Mouse (Mus musculus) midbrain, postnatal 0 days (tissue): ENCODE results near the gene Rabgef1. TPM values are rescaled to one million over a fixed set of nuclear protein-coding genes. Genes with fewer than 3 reads are reported as not detected.
A peak's percentile ranks its signal among the peaks of the same experiment; 100 is the strongest.

Experiments used
- ATAC-seq: fragments of 200-750 bp; cut with Nextera tagmentation; 2 replicates; pipeline ENCODE4 v1.8.0; 2017; ENCODE audit warnings: moderate number of reproducible peaks, mild to moderate bottlenecking, moderate TSS enrichment, moderate library complexity; ENCODE audit not compliant: low FRiP score
- DNase-seq: peaks from one replicate; pipeline ENCODE4 v3.0.0-alpha.2; 2015; ENCODE audit warnings: low spot score
- H3K27ac ChIP-seq: fragments of 300-500 bp; sonication (generic); 2 replicates; pipeline ENCODE4 v1.5.1; 2014; ENCODE audit warnings: low read depth, mild to moderate bottlenecking, low read length, mixed read lengths
- H3K27me3 ChIP-seq: fragments of 300-500 bp; sonication (generic); 2 replicates; pipeline ENCODE4 v1.6.1; 2014; ENCODE audit warnings: low read length, control low read depth, mixed read lengths; ENCODE audit not compliant: insufficient read depth
- H3K36me3 ChIP-seq: fragments of 300-500 bp; sonication (generic); 2 replicates; pipeline ENCODE4 v1.6.1; 2014; ENCODE audit warnings: low read length, control low read depth, mixed read lengths; ENCODE audit not compliant: insufficient read depth
- H3K4me1 ChIP-seq: fragments of 300-500 bp; sonication (generic); 2 replicates; pipeline ENCODE4 v1.6.1; 2014; ENCODE audit warnings: mild to moderate bottlenecking, control low read depth, antibody characterized with exemption, low read length, mixed read lengths; ENCODE audit not compliant: insufficient read depth
- H3K4me2 ChIP-seq: fragments of 300-500 bp; sonication (generic); 2 replicates; pipeline ENCODE4 v1.6.1; 2014; ENCODE audit warnings: low read depth, mild to moderate bottlenecking, low read length, mixed read lengths; ENCODE audit not compliant: poor library complexity, severe bottlenecking
- H3K4me3 ChIP-seq: fragments of 300-500 bp; sonication (generic); 2 replicates; pipeline ENCODE4 v1.5.1; 2014; ENCODE audit warnings: low read depth, mild to moderate bottlenecking, low read length, moderate library complexity
- H3K9ac ChIP-seq: fragments of 300-500 bp; sonication (generic); replicated peaks from 2 replicates; pipeline ENCODE4 v1.6.1; 2014; ENCODE audit warnings: mild to moderate bottlenecking, low read length, moderate library complexity, mixed read lengths; ENCODE audit not compliant: poor library complexity, severe bottlenecking
- H3K9me3 ChIP-seq: fragments of 300-500 bp; sonication (generic); 2 replicates; pipeline ENCODE4 v1.6.1; 2016; ENCODE audit warnings: low read length, control low read depth
- CTCF ChIP-seq: IDR thresholded peaks from 2 replicates; pipeline ENCODE4 v1.5.1; 2016; ENCODE audit warnings: antibody characterized with exemption, mild to moderate bottlenecking
- WGBS: fragments of 180-500 bp; shearing (Covaris S2); extraction: QIAGEN DNeasy Blood & Tissue Kit; methylation state at CpG from one replicate; pipeline ENCODE4 v1.1.7; 2014; 5-methylcytosine and 5-hydroxymethylcytosine counted together
- polyA plus RNA-seq: library from polyadenylated mRNA; unstranded; fragments of >200 nt; fragmentation: Nextera tagmentation; extraction: Ambion mirVana; gene quantifications from 2 replicates; pipeline ENCODE4 v1.2.1, GENCODE M21; 2015
- total RNA-seq: library from RNA; depleted of rRNA; stranded (reverse); fragments of >200 nt; gene quantifications from 2 replicates; pipeline ENCODE4 v1.2.3, GENCODE M21; 2014

Gene Rabgef1
- total and polyA plus RNA-seq, 2 experiments from 2014 or later, result 24.2 to 31.3 TPM

DNA sequence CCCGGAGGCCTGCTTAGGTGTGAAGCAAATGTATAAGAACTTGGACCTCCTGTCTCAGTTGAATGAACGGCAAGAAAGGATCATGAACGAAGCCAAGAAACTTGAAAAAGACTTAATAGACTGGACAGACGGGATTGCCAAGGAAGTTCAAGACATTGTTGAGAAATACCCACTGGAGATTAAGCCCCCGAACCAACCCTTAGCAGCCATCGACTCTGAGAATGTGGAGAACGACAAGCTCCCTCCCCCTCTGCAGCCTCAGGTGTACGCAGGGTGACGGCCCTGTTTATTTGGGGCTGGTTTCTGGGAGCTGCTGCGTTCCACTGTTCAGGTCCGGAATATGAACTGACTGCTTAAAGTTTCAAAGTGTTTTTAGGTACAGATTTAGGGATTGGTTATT lies 41.4 kb downstream of the Rabgef1 start:
- ATAC-seq, result no peak

DNA sequence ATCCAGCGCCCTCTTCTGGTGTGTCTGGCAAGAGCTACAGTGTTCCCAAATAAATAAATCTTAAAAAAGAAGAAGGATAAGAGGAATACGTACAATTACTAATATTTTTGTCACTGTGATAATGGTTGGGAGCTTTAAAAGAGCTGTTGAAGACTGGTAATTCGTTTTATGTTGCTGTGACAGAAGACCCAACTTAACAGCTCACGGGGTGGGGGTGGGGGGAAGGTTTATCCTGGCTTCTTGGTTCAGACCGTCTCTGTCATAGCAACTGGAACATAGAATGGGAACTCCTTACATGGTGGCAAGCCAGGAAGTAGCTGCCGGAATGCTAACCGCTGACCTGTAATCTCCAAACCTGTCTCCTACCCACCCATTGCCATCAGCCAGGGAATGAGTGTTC lies 45.2 kb downstream of the Rabgef1 start, which contains the start of gene Tmem248:
Gene Tmem248 (plus strand): TSS at position 301 of the 400 bp plus-strand sequence.
- Histone ChIP-seq H3K4me2 (no peak within 1 kb of the TSS), H3K4me1 (0 out of 2 replicates have a peak, but pooled peaks cover 5% of the 10 kb centered on the region), H3K36me3 (peaks cover 23% of the 10 kb centered on the region), H3K9ac (no peak within 1 kb of the TSS), H3K27me3 (no peaks in the 10 kb centered on the region), H3K9me3 (no peaks in the 10 kb centered on the region), H3K27ac (no peak within 1 kb of the TSS), H3K4me3 (no peak within 1 kb of the TSS)
- no peak for TF ChIP-seq CTCF
- DNase-seq (no peak), ATAC-seq (no peak)
- 82% methylated on average over 7 of the region's 7 CpGs for WGBS

More for the DNA sequence above, 41.4 kb downstream of the Rabgef1 start:
- no peak for TF ChIP-seq CTCF
- Histone ChIP-seq H3K9me3 (no peaks in the 10 kb centered on the region), H3K36me3 (peaks cover 53% of the 10 kb centered on the region), H3K27me3 (no peaks in the 10 kb centered on the region), H3K27ac (no peak overlapping the region), H3K4me2 (no peak overlapping the region), H3K9ac (no peak overlapping the region), H3K4me1 (no peaks in the 10 kb centered on the region), H3K4me3 (no peak overlapping the region)
- 86% methylated on average over 11 of the region's 11 CpGs for WGBS
- no peak for DNase-seq

DNA sequence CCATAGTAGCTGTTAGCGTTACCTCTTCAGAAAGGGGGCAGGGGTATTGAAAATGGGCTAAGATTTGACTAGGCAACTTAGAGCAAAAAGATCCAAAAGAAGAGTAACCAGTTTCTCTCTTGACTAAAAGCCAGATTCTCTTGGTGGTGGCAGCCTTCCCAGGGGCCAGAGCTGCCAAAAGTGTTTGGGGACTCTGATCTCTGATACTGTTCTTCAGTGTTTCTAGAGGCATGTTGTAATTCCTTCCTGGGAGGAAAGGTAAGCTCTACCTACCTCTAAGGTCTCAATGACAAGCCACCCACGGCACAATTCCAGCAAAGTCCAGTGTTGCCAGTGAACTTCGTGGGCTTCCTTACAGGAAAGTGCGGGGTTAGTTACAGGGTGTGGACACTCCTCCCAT lies 45.8 kb downstream of the Rabgef1 start:
- 91% methylated on average over 4 of the region's 4 CpGs for WGBS
- Histone ChIP-seq H3K4me3 (no peak overlapping the region), H3K36me3 (peaks cover 18% of the 10 kb centered on the region), H3K27me3 (no peaks in the 10 kb centered on the region), H3K9me3 (no peaks in the 10 kb centered on the region), H3K4me1 (0 out of 2 replicates have a peak, but pooled peaks cover 5% of the 10 kb centered on the region), H3K9ac (no peak overlapping the region), H3K4me2 (no peak overlapping the region), H3K27ac (no peak overlapping the region)
- DNase-seq (no peak), ATAC-seq (no peak)
- TF ChIP-seq CTCF, result no peak

DNA sequence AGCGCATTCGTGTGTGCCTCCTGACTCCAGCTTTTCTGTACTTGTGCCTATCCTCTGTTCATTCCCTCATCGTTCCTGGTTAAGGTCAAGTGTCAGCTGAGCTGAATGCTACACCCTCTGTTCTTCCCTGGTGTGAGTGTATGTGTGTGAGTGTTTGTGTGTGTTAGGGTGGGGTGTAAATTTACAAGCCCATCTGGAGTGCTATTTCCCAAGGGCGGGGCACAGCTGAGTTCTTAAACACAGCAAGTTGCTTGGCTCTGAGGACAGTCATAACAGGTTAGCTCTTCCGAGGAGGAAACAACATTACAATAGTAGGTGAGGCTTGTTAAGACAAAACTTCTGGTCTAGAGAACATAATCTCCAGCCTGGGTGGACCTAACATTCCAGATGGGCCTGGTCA lies 46.7 kb downstream of the Rabgef1 start:
- no peak for TF ChIP-seq CTCF
- Histone ChIP-seq H3K27ac (no peak overlapping the region), H3K9me3 (no peaks in the 10 kb centered on the region), H3K4me3 (no peak overlapping the region), H3K4me1 (peaks cover 8% of the 10 kb centered on the region), H3K36me3 (peaks cover 10% of the 10 kb centered on the region), H3K27me3 (no peaks in the 10 kb centered on the region), H3K9ac (no peak overlapping the region), H3K4me2 (no peak overlapping the region)
- ATAC-seq, result no peak
- 90% methylated on average over 5 of the region's 5 CpGs for WGBS
- DNase-seq, result no peak

DNA sequence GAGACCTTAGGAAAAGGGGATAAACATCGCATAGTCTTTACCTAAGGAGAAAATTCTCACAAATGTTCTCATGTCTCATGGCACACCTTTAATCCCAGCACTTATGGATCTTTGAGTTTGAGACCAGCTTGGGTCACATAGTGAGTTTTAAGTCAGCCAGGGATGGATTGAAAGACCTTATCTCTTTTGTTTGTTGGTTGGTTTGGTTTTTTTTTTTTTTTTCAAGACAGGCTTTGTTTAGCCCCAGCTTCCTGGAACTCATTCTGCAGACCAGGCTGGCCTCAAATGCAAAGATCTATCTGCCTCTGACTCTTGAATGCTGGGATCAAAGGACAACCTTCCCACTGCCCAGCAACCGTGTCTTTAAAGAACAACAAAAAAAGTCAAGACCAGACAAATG lies 49.7 kb downstream of the Rabgef1 start:
- Histone ChIP-seq H3K4me3 (peak overlapping the region; percentile 98), H3K4me1 (peaks cover 14% of the 10 kb centered on the region), H3K9me3 (no peaks in the 10 kb centered on the region), H3K27me3 (no peaks in the 10 kb centered on the region), H3K4me2 (peak overlapping the region; percentile 74), H3K9ac (peak overlapping the region; percentile 95), H3K36me3 (no peaks in the 10 kb centered on the region), H3K27ac (peak overlapping the region; percentile 82)
- no peak for ATAC-seq
- WGBS, result 50% methylated on average over 2 of the region's 2 CpGs
- no peak for DNase-seq
- TF ChIP-seq CTCF, result no peak

DNA sequence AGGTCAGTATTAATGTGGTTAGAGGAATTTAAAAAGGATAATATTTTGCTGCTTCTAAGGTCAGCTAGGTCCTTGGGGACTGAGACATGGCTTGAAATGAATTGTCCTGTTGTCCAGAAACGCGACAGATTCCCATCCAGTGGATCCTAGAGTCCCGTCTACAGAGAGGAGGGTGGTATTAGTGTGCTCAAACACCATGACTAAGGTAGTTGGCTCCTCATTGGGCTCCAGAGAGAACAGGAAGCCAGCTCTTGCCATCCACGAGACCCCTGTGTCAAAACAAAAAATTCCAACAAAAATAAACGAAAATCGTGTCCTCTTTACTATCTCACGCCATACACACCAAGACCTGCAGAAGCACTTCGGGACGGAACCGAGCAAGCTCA lies 50.2 kb downstream of the Rabgef1 start:
- no peaks in the 10 kb centered on the region for H3K9me3 ChIP-seq
- no peaks in the 10 kb centered on the region for H3K27me3 ChIP-seq
- H3K4me1 ChIP-seq, result peaks cover 14% of the 10 kb centered on the region
- H3K36me3 ChIP-seq, result no peaks in the 10 kb centered on the region
- peak overlapping the region; percentile 95 for H3K9ac ChIP-seq
- WGBS, result 2% methylated on average over 10 of the region's 10 CpGs
- H3K27ac ChIP-seq, result peak overlapping the region; percentile 82
- peak overlapping the region; percentile 74 for H3K4me2 ChIP-seq
- ATAC-seq, result peak; percentile 50; the same call in 1 of the 2 replicates
- peak overlapping the region; percentile 98 for H3K4me3 ChIP-seq
- no peak for TF ChIP-seq CTCF
- peak; percentile 38 for DNase-seq
